Mouse (Mus musculus): ENCODE results near the gene Setd2. TPM values are rescaled to one million over a fixed set of nuclear protein-coding genes. Genes with fewer than 3 reads are reported as not detected.
A peak's percentile ranks its signal among the peaks of the same experiment; 100 is the strongest.

Gene Setd2
- polyA plus RNA-seq, 1 experiment from 2014 or later = 33.7 TPM

- WGBS = 78% methylated on average over 10 of the region's 10 CpGs
- H3K27me3 ChIP-seq = peaks cover 38% of the 10 kb centered on the region
- H3K9ac ChIP-seq = no peak overlapping the region
- peak overlapping the region; percentile 81 for H3K4me3 ChIP-seq (replicated peaks)
- H3K4me1 ChIP-seq = peaks cover 40% of the 10 kb centered on the region
- ATAC-seq (ENCODE audit: insufficient number of reproducible peaks, low FRiP score, low TSS enrichment, low read depth) = no peak
- H3K4me2 ChIP-seq (replicated peaks) = peak overlapping the region; percentile 70
- peak overlapping the region; percentile 89 for H3K27ac ChIP-seq (replicated peaks)
- H3K36me3 ChIP-seq = no peaks in the 10 kb centered on the region
- no peaks in the 10 kb centered on the region for H3K9me3 ChIP-seq (replicated peaks)
Measured at GRCm38 (mm10) chr9:110655651-110656007, 123.2 kb downstream of the Setd2 start.

GRCm38 (mm10) chr9:110656249-110657221 is 124.1 kb downstream of the Setd2 start, which contains the start of gene Ccdc12:
Gene Ccdc12 (plus strand): TSS chr9:110656503.
- peak; percentile 93 for ATAC-seq (ENCODE audit: insufficient number of reproducible peaks, low FRiP score, low TSS enrichment, low read depth)
- peak within 1 kb of the TSS; percentile 89 for H3K27ac ChIP-seq (replicated peaks)
- no peaks in the 10 kb centered on the region for H3K36me3 ChIP-seq
- WGBS = under 1% methylated on average over 52 of the region's 52 CpGs
- H3K9me3 ChIP-seq (replicated peaks) = no peaks in the 10 kb centered on the region
- peak within 1 kb of the TSS; percentile 70 for H3K4me2 ChIP-seq (replicated peaks)
- peak within 1 kb of the TSS; percentile 55 for H3K9ac ChIP-seq
- peak within 1 kb of the TSS; percentile 81 for H3K4me3 ChIP-seq (replicated peaks)
- H3K4me1 ChIP-seq = peaks cover 40% of the 10 kb centered on the region
- peaks cover 32% of the 10 kb centered on the region for H3K27me3 ChIP-seq

GRCm38 (mm10) chr9:110657474-110658078 is 125.2 kb downstream of the Setd2 start:
- Histone ChIP-seq H3K27ac (replicated peaks) (no peak overlapping the region), H3K9ac (no peak overlapping the region), H3K9me3 (replicated peaks) (no peaks in the 10 kb centered on the region), H3K27me3 (peaks cover 22% of the 10 kb centered on the region), H3K36me3 (no peaks in the 10 kb centered on the region), H3K4me3 (replicated peaks) (peak overlapping the region; percentile 81), H3K4me2 (replicated peaks) (peak overlapping the region; percentile 66), H3K4me1 (peaks cover 32% of the 10 kb centered on the region)
- ATAC-seq (ENCODE audit: insufficient number of reproducible peaks, low FRiP score, low TSS enrichment, low read depth) = no peak
- 80% methylated on average over 13 of the region's 13 CpGs for WGBS

- WGBS = 92% methylated on average over 12 of the region's 12 CpGs
- no peak overlapping the region for H3K4me3 ChIP-seq (replicated peaks)
- H3K27me3 ChIP-seq = 0 out of 2 replicates have a peak, but pooled peaks cover 6% of the 10 kb centered on the region
- no peak overlapping the region for H3K27ac ChIP-seq (replicated peaks)
- peaks cover 12% of the 10 kb centered on the region for H3K4me1 ChIP-seq
- H3K9ac ChIP-seq = no peak overlapping the region
- no peak for ATAC-seq (ENCODE audit: insufficient number of reproducible peaks, low FRiP score, low TSS enrichment, low read depth)
- no peaks in the 10 kb centered on the region for H3K36me3 ChIP-seq
- no peaks in the 10 kb centered on the region for H3K9me3 ChIP-seq (replicated peaks)
- no peak overlapping the region for H3K4me2 ChIP-seq (replicated peaks)
Measured at GRCm38 (mm10) chr9:110659521-110659920, 127.1 kb downstream of the Setd2 start.

- 82% methylated on average over 2 of the region's 2 CpGs for WGBS
- no peaks in the 10 kb centered on the region for H3K36me3 ChIP-seq
- ATAC-seq (ENCODE audit: insufficient number of reproducible peaks, low FRiP score, low TSS enrichment, low read depth) = no peak
- peaks cover 9% of the 10 kb centered on the region for H3K4me1 ChIP-seq
- H3K27ac ChIP-seq (replicated peaks) = no peak overlapping the region
- no peak overlapping the region for H3K9ac ChIP-seq
- H3K9me3 ChIP-seq (replicated peaks) = no peaks in the 10 kb centered on the region
- no peak overlapping the region for H3K4me3 ChIP-seq (replicated peaks)
- H3K4me2 ChIP-seq (replicated peaks) = no peak overlapping the region
- no peaks in the 10 kb centered on the region for H3K27me3 ChIP-seq
Measured at GRCm38 (mm10) chr9:110660208-110660607, 127.8 kb downstream of the Setd2 start.

GRCm38 (mm10) chr9:110660856-110661612 is 128.6 kb downstream of the Setd2 start:
- 90% methylated on average over 7 of the region's 7 CpGs for WGBS
- Histone ChIP-seq H3K9me3 (replicated peaks) (no peaks in the 10 kb centered on the region), H3K4me1 (peaks cover 4% of the 10 kb centered on the region), H3K36me3 (no peaks in the 10 kb centered on the region), H3K4me3 (replicated peaks) (no peak overlapping the region), H3K9ac (no peak overlapping the region), H3K27ac (replicated peaks) (no peak overlapping the region), H3K4me2 (replicated peaks) (no peak overlapping the region), H3K27me3 (no peaks in the 10 kb centered on the region)
- no peak for ATAC-seq (ENCODE audit: insufficient number of reproducible peaks, low FRiP score, low TSS enrichment, low read depth)

GRCm38 (mm10) chr9:110662844-110663243 is 130.4 kb downstream of the Setd2 start:
- no peak overlapping the region for H3K9ac ChIP-seq
- peaks cover 4% of the 10 kb centered on the region for H3K4me1 ChIP-seq
- H3K9me3 ChIP-seq (replicated peaks) = no peaks in the 10 kb centered on the region
- no peak overlapping the region for H3K4me2 ChIP-seq (replicated peaks)
- no peaks in the 10 kb centered on the region for H3K27me3 ChIP-seq
- H3K4me3 ChIP-seq (replicated peaks) = no peak overlapping the region
- WGBS = 88% methylated on average over 1 of the region's 1 CpGs
- ATAC-seq (ENCODE audit: insufficient number of reproducible peaks, low FRiP score, low TSS enrichment, low read depth) = no peak
- no peak overlapping the region for H3K27ac ChIP-seq (replicated peaks)
- H3K36me3 ChIP-seq = no peaks in the 10 kb centered on the region

GRCm38 (mm10) chr9:110665912-110666311 is 133.5 kb downstream of the Setd2 start:
- Histone ChIP-seq H3K9ac (no peak overlapping the region), H3K27me3 (no peaks in the 10 kb centered on the region), H3K4me1 (peaks cover 7% of the 10 kb centered on the region), H3K36me3 (no peaks in the 10 kb centered on the region), H3K4me3 (replicated peaks) (no peak overlapping the region), H3K4me2 (replicated peaks) (no peak overlapping the region), H3K9me3 (replicated peaks) (no peaks in the 10 kb centered on the region), H3K27ac (replicated peaks) (0 out of 2 replicates have a peak overlapping the region, but pooled peaks have one; percentile 24)
- ATAC-seq (ENCODE audit: insufficient number of reproducible peaks, low FRiP score, low TSS enrichment, low read depth) = no peak
- WGBS = 21% methylated on average over 4 of the region's 4 CpGs

- 50% methylated on average over 8 of the region's 8 CpGs for WGBS
- Histone ChIP-seq H3K9me3 (replicated peaks) (no peaks in the 10 kb centered on the region), H3K36me3 (no peaks in the 10 kb centered on the region), H3K4me2 (replicated peaks) (no peak overlapping the region), H3K9ac (no peak overlapping the region), H3K27ac (replicated peaks) (no peak overlapping the region), H3K27me3 (no peaks in the 10 kb centered on the region), H3K4me1 (peaks cover 7% of the 10 kb centered on the region), H3K4me3 (replicated peaks) (no peak overlapping the region)
- no peak for ATAC-seq (ENCODE audit: insufficient number of reproducible peaks, low FRiP score, low TSS enrichment, low read depth)
Measured at GRCm38 (mm10) chr9:110666374-110666773, 134.0 kb downstream of the Setd2 start.

GRCm38 (mm10) chr9:110667219-110667836 is 134.9 kb downstream of the Setd2 start:
- Histone ChIP-seq H3K27me3 (no peaks in the 10 kb centered on the region), H3K4me3 (replicated peaks) (no peak overlapping the region), H3K36me3 (no peaks in the 10 kb centered on the region), H3K9me3 (replicated peaks) (no peaks in the 10 kb centered on the region), H3K27ac (replicated peaks) (no peak overlapping the region), H3K4me1 (peaks cover 7% of the 10 kb centered on the region), H3K4me2 (replicated peaks) (no peak overlapping the region), H3K9ac (no peak overlapping the region)
- WGBS = 71% methylated on average over 4 of the region's 4 CpGs
- ATAC-seq (ENCODE audit: insufficient number of reproducible peaks, low FRiP score, low TSS enrichment, low read depth) = no peak
